Mouse (Mus musculus): ENCODE data around the gene Olfr9.
"Not testable (repeated sequence)": the region's sequence is repeated elsewhere in the genome, so short reads cannot be mapped to it uniquely, and the experiment has no call there.

The Olfr9 gene

DNA sequence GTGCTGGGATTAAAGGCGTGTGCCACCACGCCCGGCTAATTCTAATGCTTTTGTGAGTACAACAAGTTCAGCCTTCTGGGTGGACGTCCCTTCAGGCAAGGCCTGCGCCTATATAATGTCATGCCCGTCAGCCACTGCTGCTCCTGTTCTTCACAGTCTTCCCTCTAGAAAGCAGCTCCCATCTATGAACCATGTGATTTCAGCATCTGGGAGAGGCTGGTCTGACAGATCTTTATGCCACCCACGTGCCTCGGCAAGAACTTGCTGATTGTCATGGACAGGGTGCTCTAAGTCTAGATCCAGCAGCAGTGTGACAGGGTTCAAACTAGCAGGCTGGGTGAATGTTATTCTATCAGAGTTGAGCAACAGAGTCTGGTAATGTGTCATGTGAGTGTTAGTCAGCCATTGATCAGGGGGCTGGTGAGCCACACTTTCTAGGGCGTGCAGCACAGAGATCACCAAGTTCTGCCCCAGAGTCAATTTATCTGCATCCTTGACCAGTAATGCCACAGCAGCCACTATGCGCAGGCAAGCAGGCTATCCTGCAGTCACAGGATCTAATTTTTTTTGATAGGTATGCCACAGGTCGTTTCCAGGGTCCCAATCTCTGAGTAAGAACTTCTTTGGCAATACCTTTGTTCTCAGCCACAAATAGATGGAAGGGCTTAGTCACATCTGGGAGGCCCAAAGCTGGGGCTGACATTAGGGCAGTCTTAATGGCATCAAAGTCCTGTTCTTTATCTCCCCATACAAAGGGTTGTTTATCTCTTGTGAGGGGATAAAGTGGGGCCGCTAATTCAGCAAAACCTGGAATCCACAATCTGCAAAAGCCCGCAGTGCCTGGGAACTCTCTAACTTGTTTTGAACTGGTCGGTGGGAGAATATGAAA lies 15.0 kb downstream of the Olfr9 start:
- no peak for DNase-seq (ENCODE audit: low spot score)

DNA sequence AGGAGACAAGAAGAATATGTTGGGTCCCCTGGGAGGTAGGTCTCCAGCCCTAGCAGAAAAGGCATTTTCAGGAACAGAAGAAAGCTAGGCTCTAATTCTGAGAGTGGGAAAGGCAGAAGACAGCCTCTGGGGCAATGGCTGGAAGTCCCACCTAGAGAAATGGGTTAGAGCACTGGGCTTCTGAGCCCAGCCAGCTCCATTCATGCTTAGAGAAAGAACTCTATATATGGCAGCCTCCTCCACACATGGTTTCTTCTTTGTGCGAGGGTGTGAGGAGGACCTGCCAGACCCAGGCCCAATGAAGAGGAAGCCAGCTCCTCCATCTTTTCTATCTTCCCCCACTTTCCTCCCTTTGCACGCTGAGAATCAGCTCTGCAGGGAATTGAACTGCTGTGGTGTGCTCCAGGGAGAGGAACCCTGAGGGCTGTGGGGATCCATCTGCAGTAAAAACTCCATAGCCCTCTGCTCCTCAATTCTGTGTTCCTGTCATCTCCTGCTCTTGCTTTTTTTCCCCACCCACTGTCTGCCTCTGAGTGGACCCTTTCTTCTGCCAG lies 21.1 kb downstream of the Olfr9 start, which contains the start of gene Olfr763:
Gene Olfr763, plus strand, starts transcription at position 504 of the 554 bp plus-strand sequence.
- DNase-seq (ENCODE audit: low spot score), result no peak

GRCm38 (mm10) chr10:129011511-129011910 lies 22.3 kb downstream of the Olfr9 start:
- not testable (repeated sequence) for DNase-seq (ENCODE audit: low spot score)

- no peak for DNase-seq (ENCODE audit: low spot score)
Observed at GRCm38 (mm10) chr10:129014477-129014876, 25.2 kb downstream of the Olfr9 start.

DNA sequence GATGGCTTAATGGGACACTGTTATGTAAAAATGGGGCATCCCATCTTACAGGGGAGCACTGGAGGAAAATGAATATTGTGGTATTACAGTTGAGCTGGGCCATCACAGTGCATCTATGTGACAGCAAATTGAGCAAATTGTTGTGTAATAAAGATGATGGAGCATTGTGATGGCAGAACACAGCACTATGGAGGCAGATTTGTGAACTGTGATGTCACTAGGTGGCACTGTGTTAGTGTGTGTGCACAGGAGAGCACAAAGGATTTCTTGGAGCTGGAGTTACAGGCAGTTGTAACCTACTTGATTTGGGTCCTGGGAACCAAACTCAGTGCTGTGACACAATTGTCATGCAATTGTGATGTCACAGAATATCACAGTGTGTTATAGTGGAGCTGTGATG lies 34.1 kb downstream of the Olfr9 start:
- no peak for DNase-seq (ENCODE audit: low spot score)

GRCm38 (mm10) chr10:129026018-129026662 lies 36.9 kb downstream of the Olfr9 start:
- DNase-seq (ENCODE audit: low spot score), result peak; percentile 48

DNA sequence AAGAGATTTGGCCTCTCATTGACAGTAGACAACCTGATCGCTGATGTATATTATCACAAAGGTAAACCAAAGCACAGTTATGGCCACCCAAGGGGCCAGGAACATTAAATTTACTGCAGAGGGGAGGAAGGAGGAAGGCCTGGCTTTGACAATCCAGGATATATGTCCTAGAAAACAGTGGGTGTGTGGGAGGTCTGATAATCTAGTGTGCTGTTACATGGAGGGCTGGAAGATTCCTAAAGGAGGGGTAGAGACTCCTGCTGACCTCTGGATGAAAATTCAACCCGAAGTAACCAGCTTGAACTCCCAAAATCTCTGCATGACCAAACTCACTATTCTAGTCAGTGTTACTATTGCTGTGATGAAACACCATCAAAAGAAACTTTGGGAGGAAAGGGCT lies 39.1 kb downstream of the Olfr9 start:
- DNase-seq (ENCODE audit: low spot score), result no peak

DNA sequence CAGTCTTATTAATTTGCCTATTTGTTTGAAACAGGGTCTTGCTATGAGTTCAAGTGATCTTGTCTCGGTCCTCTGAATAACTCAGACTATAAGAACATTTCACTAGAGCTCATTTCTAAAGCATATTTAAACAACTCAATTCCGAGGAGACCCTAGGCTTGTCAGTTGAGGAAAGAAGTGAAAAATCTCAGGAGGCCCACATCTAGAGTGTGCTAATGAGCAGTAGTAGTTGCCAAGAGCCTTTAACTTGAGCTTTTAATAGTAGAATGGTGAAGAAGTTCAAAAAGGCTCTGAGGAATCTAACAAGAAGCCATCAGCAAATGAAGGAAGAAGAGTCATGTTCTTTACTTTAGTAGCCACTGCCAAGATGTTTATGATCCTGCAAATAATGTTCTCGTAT lies 50.6 kb downstream of the Olfr9 start, which contains the start of gene Olfr764-ps1:
Gene Olfr764-ps1, minus strand, starts transcription at position 101 of the 400 bp plus-strand sequence.
- no peak for DNase-seq (ENCODE audit: low spot score)
